Mouse (Mus musculus): ENCODE results near the gene Zfx. TPM values are rescaled to one million over a fixed set of nuclear protein-coding genes. Genes with fewer than 3 reads are reported as not detected.

Gene Zfx
- 10 to 100 TPM; 48.4 to 53.2 TPM for total RNA-seq (2023)

GRCm38 (mm10) chrX:94123059-94123839 is at the start of gene Zfx:
Zfx (minus strand) TSS chrX:94123702.

Other genes starting within 250 kb of the Zfx start
- gene AU015836, start 155.0 kb downstream of the Zfx start, total RNA-seq (2023): not detected
- gene Eif2s3x, start 89.2 kb upstream of the Zfx start, total RNA-seq (2023): 100 to 1,000 TPM; 109 to 135 TPM
- gene Klhl15, start 110.9 kb upstream of the Zfx start, total RNA-seq (2023): 10 to 100 TPM; 14.3 to 16.3 TPM
- gene Fam90a1b, start 243.1 kb upstream of the Zfx start, total RNA-seq (2023): not detected
- gene Apoo, start 243.4 kb upstream of the Zfx start, total RNA-seq (2023): 1 to 10 TPM; 6.6 to 8.6 TPM

All from T-cell, adult 66 days (primary cell).